Mouse (Mus musculus) lung, postnatal 0 days (tissue): Measurements from ENCODE around the gene Nek5. TPM values are rescaled to one million over a fixed set of nuclear protein-coding genes. Genes with fewer than 3 reads are reported as not detected.
A peak's percentile ranks its signal among the peaks of the same experiment; 100 is the strongest.

Experiments
- ATAC-seq: fragments of 200-750 bp; cut with Nextera tagmentation; 2 replicates; pipeline ENCODE4 v1.8.0; 2017; ENCODE audit warnings: moderate library complexity
- DNase-seq: peaks from one replicate; pipeline ENCODE4 v3.0.0-alpha.2; 2016; ENCODE audit warnings: low spot score
- H3K27ac ChIP-seq: fragments of 300-500 bp; sonication (generic); 2 replicates; pipeline ENCODE4 v1.5.1; 2014; ENCODE audit warnings: antibody characterized with exemption, mild to moderate bottlenecking, low read length, mixed read lengths
- H3K27me3 ChIP-seq: fragments of 300-500 bp; sonication (generic); replicated peaks from 2 replicates; pipeline ENCODE4 v1.6.1; 2014; ENCODE audit warnings: low read length, mixed read lengths; ENCODE audit not compliant: insufficient read depth
- H3K36me3 ChIP-seq: fragments of 300-500 bp; sonication (generic); 2 replicates; pipeline ENCODE4 v1.6.1; 2014; ENCODE audit warnings: low read length, mixed read lengths; ENCODE audit not compliant: insufficient read depth
- H3K4me1 ChIP-seq: fragments of 300-500 bp; sonication (generic); 2 replicates; pipeline ENCODE4 v1.6.1; 2014; ENCODE audit warnings: antibody characterized with exemption, low read depth, low read length, mixed read lengths; ENCODE audit not compliant: insufficient read depth
- H3K4me2 ChIP-seq: fragments of 300-500 bp; sonication (generic); replicated peaks from 2 replicates; pipeline ENCODE4 v1.6.1; 2014; ENCODE audit warnings: low read depth, mild to moderate bottlenecking, low read length, moderate library complexity, mixed read lengths
- H3K4me3 ChIP-seq: fragments of 300-500 bp; sonication (generic); 2 replicates; pipeline ENCODE4 v1.5.1; 2014; ENCODE audit warnings: low read depth, low read length
- H3K9ac ChIP-seq: fragments of 300-500 bp; sonication (generic); replicated peaks from 2 replicates; pipeline ENCODE4 v1.6.1; 2014; ENCODE audit warnings: low read depth, mild to moderate bottlenecking
- H3K9me3 ChIP-seq: fragments of 300-500 bp; sonication (generic); 2 replicates; pipeline ENCODE4 v1.6.1; 2016; ENCODE audit warnings: low read length, mixed read lengths
- CTCF ChIP-seq: IDR thresholded peaks from 2 replicates; pipeline ENCODE4 v1.5.1; 2016; ENCODE audit warnings: antibody characterized with exemption, mild to moderate bottlenecking
- EP300 ChIP-seq: IDR thresholded peaks from 2 replicates; pipeline ENCODE4 v1.6.1; 2016; ENCODE audit warnings: antibody characterized with exemption, mild to moderate bottlenecking, control low read depth
- WGBS: fragments of 180-500 bp; shearing (Covaris S2); extraction: QIAGEN DNeasy Blood & Tissue Kit; methylation state at CpG from one replicate; pipeline ENCODE4 v1.1.7; 2014; 5-methylcytosine and 5-hydroxymethylcytosine counted together
- polyA plus RNA-seq: library from polyadenylated mRNA; unstranded; fragments of >200 nt; fragmentation: Nextera tagmentation; extraction: Ambion mirVana; gene quantifications from 2 replicates; pipeline ENCODE4 v1.2.1, GENCODE M21; 2015

Nek5 gene
- polyA plus RNA-seq, 1 experiment from 2014 or later: 5.2 TPM

- H3K4me3 ChIP-seq: no peak overlapping the region
- no peak for TF ChIP-seq EP300
- no peak for TF ChIP-seq CTCF
- H3K9me3 ChIP-seq: no peaks in the 10 kb centered on the region
- 0 out of 2 replicates have a peak, but pooled peaks cover 3% of the 10 kb centered on the region for H3K4me1 ChIP-seq
- no peak overlapping the region for H3K27ac ChIP-seq
- H3K9ac ChIP-seq: no peak overlapping the region
- 56% methylated on average over 12 of the region's 12 CpGs for WGBS
- DNase-seq: peak; percentile 49
- ATAC-seq: peak; percentile 57
- H3K27me3 ChIP-seq: peaks cover 13% of the 10 kb centered on the region; the same call in 1 of the 2 replicates
- H3K36me3 ChIP-seq: no peaks in the 10 kb centered on the region
- H3K4me2 ChIP-seq: no peak overlapping the region
These were observed 70.0 kb downstream of the Nek5 start for GRCm38 (mm10) chr8:22054674-22055491.

GRCm38 (mm10) chr8:22047699-22048464, 77.0 kb downstream of the Nek5 start:
- no peak overlapping the region for H3K27ac ChIP-seq
- WGBS: 45% methylated on average over 2 of the region's 2 CpGs
- H3K4me2 ChIP-seq: no peak overlapping the region
- TF ChIP-seq EP300 (no peak), CTCF (peak; percentile 81)
- peak; percentile 89 for DNase-seq
- peak; percentile 93 for ATAC-seq
- no peak overlapping the region for H3K4me3 ChIP-seq
- no peaks in the 10 kb centered on the region for H3K9me3 ChIP-seq
- H3K4me1 ChIP-seq: no peaks in the 10 kb centered on the region
- no peak overlapping the region for H3K9ac ChIP-seq
- H3K36me3 ChIP-seq: no peaks in the 10 kb centered on the region
- H3K27me3 ChIP-seq: no peaks in the 10 kb centered on the region

DNA sequence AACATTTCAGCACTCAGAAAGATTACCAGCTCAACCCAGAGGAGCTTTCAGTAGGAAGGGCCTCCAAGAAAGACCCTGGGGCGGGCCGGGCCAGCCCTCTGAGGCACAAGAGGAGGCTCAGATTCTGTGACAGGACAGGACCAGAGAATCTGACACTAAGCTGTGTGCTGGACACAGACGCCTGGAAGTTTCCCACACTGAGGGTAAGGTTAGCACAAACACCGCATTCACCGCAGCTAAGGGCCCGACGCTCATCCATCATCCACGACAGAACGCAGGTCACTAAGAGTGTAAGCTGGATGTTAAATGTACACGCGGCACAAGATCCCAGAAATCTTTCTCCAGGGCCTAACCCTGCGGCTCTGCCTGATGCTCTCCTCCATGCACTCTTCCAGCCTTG, 81.1 kb downstream of the Nek5 start:
- H3K9ac ChIP-seq: no peak overlapping the region
- no peaks in the 10 kb centered on the region for H3K4me1 ChIP-seq
- no peak for DNase-seq
- H3K36me3 ChIP-seq: no peaks in the 10 kb centered on the region
- no peak overlapping the region for H3K4me2 ChIP-seq
- 14% methylated on average over 12 of the region's 12 CpGs for WGBS
- no peak for ATAC-seq
- no peaks in the 10 kb centered on the region for H3K27me3 ChIP-seq
- H3K9me3 ChIP-seq: no peaks in the 10 kb centered on the region
- no peak overlapping the region for H3K27ac ChIP-seq
- no peak overlapping the region for H3K4me3 ChIP-seq
- TF ChIP-seq CTCF (no peak), EP300 (no peak)

GRCm38 (mm10) chr8:22042515-22042914, 82.3 kb downstream of the Nek5 start:
- no peak for ATAC-seq
- no peak overlapping the region for H3K9ac ChIP-seq
- no peak overlapping the region for H3K27ac ChIP-seq
- H3K4me1 ChIP-seq: no peaks in the 10 kb centered on the region
- H3K4me3 ChIP-seq: no peak overlapping the region
- H3K27me3 ChIP-seq: no peaks in the 10 kb centered on the region
- H3K9me3 ChIP-seq: no peaks in the 10 kb centered on the region
- H3K36me3 ChIP-seq: no peaks in the 10 kb centered on the region
- DNase-seq: no peak
- 64% methylated on average over 3 of the region's 3 CpGs for WGBS
- no peak for TF ChIP-seq CTCF
- TF ChIP-seq EP300: no peak
- H3K4me2 ChIP-seq: no peak overlapping the region

GRCm38 (mm10) chr8:22040153-22040509, 84.7 kb downstream of the Nek5 start:
- Histone ChIP-seq H3K4me1 (no peaks in the 10 kb centered on the region), H3K27me3 (no peaks in the 10 kb centered on the region), H3K9me3 (no peaks in the 10 kb centered on the region), H3K9ac (no peak overlapping the region), H3K4me2 (no peak overlapping the region), H3K4me3 (no peak overlapping the region), H3K27ac (peak overlapping the region; percentile 47; the same call in 1 of the 2 replicates), H3K36me3 (no peaks in the 10 kb centered on the region)
- DNase-seq (no peak), ATAC-seq (no peak)
- TF ChIP-seq EP300 (no peak), CTCF (no peak)
- 44% methylated on average over 6 of the region's 6 CpGs for WGBS

- no peaks in the 10 kb centered on the region for H3K4me1 ChIP-seq
- TF ChIP-seq CTCF (0 out of 2 replicates have a peak, but pooled peaks have one; percentile 10), EP300 (no peak)
- no peaks in the 10 kb centered on the region for H3K9me3 ChIP-seq
- no peak overlapping the region for H3K9ac ChIP-seq
- H3K27ac ChIP-seq: peak overlapping the region; percentile 57; the same call in 1 of the 2 replicates
- H3K4me2 ChIP-seq: peak overlapping the region; percentile 41
- H3K4me3 ChIP-seq: peak overlapping the region; percentile 27
- WGBS: 12% methylated on average over 15 of the region's 15 CpGs
- no peaks in the 10 kb centered on the region for H3K36me3 ChIP-seq
- H3K27me3 ChIP-seq: no peaks in the 10 kb centered on the region
- ATAC-seq (peak; percentile 85), DNase-seq (peak; percentile 75)
These were observed 85.2 kb downstream of the Nek5 start for GRCm38 (mm10) chr8:22039468-22040152.
